8 mouse cellular contexts compared by ENCODE assay signal in the genomic region with DNA sequence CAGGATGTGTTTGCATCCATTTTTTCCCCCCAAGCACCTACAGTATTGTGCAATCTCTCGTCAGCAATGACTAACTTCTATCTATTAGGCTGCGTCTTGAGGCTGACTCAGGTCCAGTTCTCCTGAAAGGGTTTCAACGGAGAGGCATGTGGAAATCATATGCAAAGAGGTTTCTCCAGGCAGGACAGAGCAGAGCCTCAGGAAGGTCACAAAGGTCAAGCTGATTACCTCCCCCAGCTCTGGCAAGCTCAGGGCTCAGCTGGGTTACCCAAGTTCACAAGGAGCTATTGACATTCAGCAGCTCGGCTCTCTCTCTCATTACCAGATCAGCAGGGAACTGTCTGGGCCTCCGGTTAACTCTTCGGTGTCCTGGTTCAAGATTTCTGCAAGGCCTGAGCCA.
DNase-seq lines count a peak whose midpoint lies in the region; ATAC-seq lines count a peak whose summit lies in the region.

No protein-coding gene starts in this region.

- H3K4me1 ChIP-seq in embryonic facial prominence, embryonic 13.5 days = peaks cover 8% of the 10 kb centered on the region
- peaks cover 16% of the 10 kb centered on the region for H3K4me1 ChIP-seq in midbrain, embryonic 12.5 days

- peak overlapping the region; percentile 0; the same call in 1 of the 2 replicates for H3K4me2 ChIP-seq in embryonic facial prominence, embryonic 13.5 days
- no peak overlapping the region for H3K4me2 ChIP-seq in midbrain, embryonic 12.5 days (replicated peaks)

- no peaks in the 10 kb centered on the region for H3K9me3 ChIP-seq in embryonic facial prominence, embryonic 13.5 days
- no peaks in the 10 kb centered on the region for H3K9me3 ChIP-seq in midbrain, embryonic 12.5 days

- intact Hi-C loops in heart, postnatal 10 days (cut with DNase I) = no loop called here

- ATAC-seq in embryonic facial prominence, embryonic 13.5 days (ENCODE audit: insufficient number of reproducible peaks, insufficient read depth, low FRiP score, low TSS enrichment, low read depth) = no peak
- ATAC-seq in midbrain, embryonic 12.5 days (ENCODE audit: low FRiP score, low read depth) = peak; percentile 94

- no peaks in the 10 kb centered on the region for H3K27me3 ChIP-seq in embryonic facial prominence, embryonic 13.5 days
- no peaks in the 10 kb centered on the region for H3K27me3 ChIP-seq in midbrain, embryonic 12.5 days

- H3K4me3 ChIP-seq in embryonic facial prominence, embryonic 13.5 days = no peak overlapping the region
- no peak overlapping the region for H3K4me3 ChIP-seq in midbrain, embryonic 12.5 days

- WGBS in embryonic facial prominence, embryonic 13.5 days = 7% methylated on average over 6 of the region's 6 CpGs
- 2% methylated on average over 6 of the region's 6 CpGs for WGBS in midbrain, embryonic 12.5 days

- H3K36me3 ChIP-seq in embryonic facial prominence, embryonic 13.5 days = no peaks in the 10 kb centered on the region
- H3K36me3 ChIP-seq in midbrain, embryonic 12.5 days = no peaks in the 10 kb centered on the region

- peak; percentile 29 for DNase-seq in gastrocnemius, postnatal 25 days
- no peak for DNase-seq in gastrocnemius, adult 8-10 months (ENCODE audit: low spot score in 2 of 2)
- DNase-seq in heart, postnatal 10 days = peak; percentile 64 to 73
- DNase-seq in kidney, postnatal 36 days = peak; percentile 43 to 53
- DNase-seq in right cerebral cortex, postnatal 14 days = no peak
- no peak for DNase-seq in thymus, postnatal 10 days (ENCODE audit: low spot score in 2 of 2)

- H3K9ac ChIP-seq in embryonic facial prominence, embryonic 13.5 days = no peak overlapping the region
- H3K9ac ChIP-seq in midbrain, embryonic 12.5 days (replicated peaks) = no peak overlapping the region

- no peak overlapping the region for H3K27ac ChIP-seq in embryonic facial prominence, embryonic 13.5 days
- no peak overlapping the region for H3K27ac ChIP-seq in midbrain, embryonic 12.5 days (replicated peaks)

Comparison
In these comparisons a context has a peak if more than half of its experiments do, and no peak if none do; other contexts are left out.
1. DNase-seq: peak in gastrocnemius, postnatal 25 days (single experiment), heart, postnatal 10 days (2 of 2) and kidney, postnatal 36 days (2 of 2); none in gastrocnemius, adult 8-10 months (0 of 2), right cerebral cortex, postnatal 14 days (single experiment) and thymus, postnatal 10 days (0 of 2).